Mouse (Mus musculus): ENCODE measurements at regions not wholly inside any gene's neighbourhood (a gene's known extent, or its start where the extent isn't known, plus 50 kb on each side); places are given as distances from the start of the nearest gene placed in this dataset.

- Histone ChIP-seq H3K27ac (ENCODE audit: low read length) (no peak overlapping the region), H3K9ac (ENCODE audit: low read length) (peak overlapping the region; percentile 23; the same call in 1 of the 2 replicates), H3K36me3 (ENCODE audit: control insufficient read depth, insufficient read depth, low read length) (no peaks in the 10 kb centered on the region), H3K27me3 (ENCODE audit: control insufficient read depth, insufficient read depth, low read length) (no peaks in the 10 kb centered on the region), H3K9me3 (replicated peaks; ENCODE audit: control insufficient read depth, low read length) (no peaks in the 10 kb centered on the region), H3K4me3 (replicated peaks; ENCODE audit: low read length) (no peak overlapping the region), H3K4me2 (ENCODE audit: low read depth, low read length) (no peak overlapping the region), H3K4me1 (ENCODE audit: control insufficient read depth, insufficient read depth, low read length) (peaks cover 13% of the 10 kb centered on the region)
- ATAC-seq (ENCODE audit: insufficient read depth, low FRiP score) = no peak
- 35% methylated on average over 7 of the region's 7 CpGs for WGBS
Observed at GRCm38 (mm10) chr7:90054795-90055511, 74.2 kb upstream of the Eed start.

- Histone ChIP-seq H3K9ac (ENCODE audit: low read length) (no peak overlapping the region), H3K27me3 (ENCODE audit: control insufficient read depth, insufficient read depth, low read length) (no peaks in the 10 kb centered on the region), H3K9me3 (replicated peaks; ENCODE audit: control insufficient read depth, low read length) (no peaks in the 10 kb centered on the region), H3K4me2 (ENCODE audit: low read depth, low read length) (no peak overlapping the region), H3K36me3 (ENCODE audit: control insufficient read depth, insufficient read depth, low read length) (no peaks in the 10 kb centered on the region), H3K4me3 (replicated peaks; ENCODE audit: low read length) (no peak overlapping the region), H3K4me1 (ENCODE audit: control insufficient read depth, insufficient read depth, low read length) (peaks cover 30% of the 10 kb centered on the region), H3K27ac (ENCODE audit: low read length) (no peak overlapping the region)
- no peak for ATAC-seq (ENCODE audit: insufficient read depth, low FRiP score)
- 86% methylated on average over 1 of the region's 1 CpGs for WGBS
Observed at GRCm38 (mm10) chr7:90057947-90058346, 72.1 kb upstream of the Picalm start.

GRCm38 (mm10) chr7:90058636-90059035 is 71.4 kb upstream of the Picalm start:
- Histone ChIP-seq H3K4me2 (ENCODE audit: low read depth, low read length) (no peak overlapping the region), H3K27ac (ENCODE audit: low read length) (no peak overlapping the region), H3K36me3 (ENCODE audit: control insufficient read depth, insufficient read depth, low read length) (no peaks in the 10 kb centered on the region), H3K9me3 (replicated peaks; ENCODE audit: control insufficient read depth, low read length) (no peaks in the 10 kb centered on the region), H3K4me1 (ENCODE audit: control insufficient read depth, insufficient read depth, low read length) (peaks cover 31% of the 10 kb centered on the region), H3K9ac (ENCODE audit: low read length) (no peak overlapping the region), H3K27me3 (ENCODE audit: control insufficient read depth, insufficient read depth, low read length) (no peaks in the 10 kb centered on the region), H3K4me3 (replicated peaks; ENCODE audit: low read length) (no peak overlapping the region)
- no peak for ATAC-seq (ENCODE audit: insufficient read depth, low FRiP score)
- 71% methylated on average over 4 of the region's 4 CpGs for WGBS

GRCm38 (mm10) chr7:90059249-90059628 is 70.8 kb upstream of the Picalm start:
- H3K27me3 ChIP-seq (ENCODE audit: control insufficient read depth, insufficient read depth, low read length) = no peaks in the 10 kb centered on the region
- no peaks in the 10 kb centered on the region for H3K9me3 ChIP-seq (replicated peaks; ENCODE audit: control insufficient read depth, low read length)
- no peak overlapping the region for H3K9ac ChIP-seq (ENCODE audit: low read length)
- H3K27ac ChIP-seq (ENCODE audit: low read length) = no peak overlapping the region
- H3K36me3 ChIP-seq (ENCODE audit: control insufficient read depth, insufficient read depth, low read length) = no peaks in the 10 kb centered on the region
- peaks cover 31% of the 10 kb centered on the region for H3K4me1 ChIP-seq (ENCODE audit: control insufficient read depth, insufficient read depth, low read length)
- H3K4me3 ChIP-seq (replicated peaks; ENCODE audit: low read length) = no peak overlapping the region
- 67% methylated on average over 8 of the region's 8 CpGs for WGBS
- no peak for ATAC-seq (ENCODE audit: insufficient read depth, low FRiP score)
- H3K4me2 ChIP-seq (ENCODE audit: low read depth, low read length) = no peak overlapping the region

- Histone ChIP-seq H3K27ac (ENCODE audit: low read length) (peak overlapping the region; percentile 87), H3K36me3 (ENCODE audit: control insufficient read depth, insufficient read depth, low read length) (no peaks in the 10 kb centered on the region), H3K4me1 (ENCODE audit: control insufficient read depth, insufficient read depth, low read length) (peaks cover 30% of the 10 kb centered on the region), H3K9me3 (replicated peaks; ENCODE audit: control insufficient read depth, low read length) (no peaks in the 10 kb centered on the region), H3K27me3 (ENCODE audit: control insufficient read depth, insufficient read depth, low read length) (no peaks in the 10 kb centered on the region), H3K4me3 (replicated peaks; ENCODE audit: low read length) (no peak overlapping the region), H3K9ac (ENCODE audit: low read length) (peak overlapping the region; percentile 0; the same call in 1 of the 2 replicates), H3K4me2 (ENCODE audit: low read depth, low read length) (no peak overlapping the region)
- 0 out of 2 replicates have a peak, but pooled peaks have one; percentile 29 for ATAC-seq (ENCODE audit: insufficient read depth, low FRiP score)
- WGBS = 61% methylated on average over 6 of the region's 6 CpGs
Observed at GRCm38 (mm10) chr7:90059629-90060301, 70.2 kb upstream of the Picalm start.

- 62% methylated on average over 16 of the region's 16 CpGs for WGBS
- Histone ChIP-seq H3K27me3 (ENCODE audit: control insufficient read depth, insufficient read depth, low read length) (no peaks in the 10 kb centered on the region), H3K4me1 (ENCODE audit: control insufficient read depth, insufficient read depth, low read length) (peaks cover 28% of the 10 kb centered on the region), H3K27ac (ENCODE audit: low read length) (peak overlapping the region; percentile 87), H3K9me3 (replicated peaks; ENCODE audit: control insufficient read depth, low read length) (no peaks in the 10 kb centered on the region), H3K9ac (ENCODE audit: low read length) (peak overlapping the region; percentile 0; the same call in 1 of the 2 replicates), H3K4me3 (replicated peaks; ENCODE audit: low read length) (no peak overlapping the region), H3K4me2 (ENCODE audit: low read depth, low read length) (no peak overlapping the region), H3K36me3 (ENCODE audit: control insufficient read depth, insufficient read depth, low read length) (no peaks in the 10 kb centered on the region)
- ATAC-seq (ENCODE audit: insufficient read depth, low FRiP score) = peak; percentile 66; the same call in 1 of the 2 replicates
Observed at GRCm38 (mm10) chr7:90060343-90061175, 69.5 kb upstream of the Picalm start.

GRCm38 (mm10) chr7:90061701-90062100 is 68.3 kb upstream of the Picalm start:
- Histone ChIP-seq H3K36me3 (ENCODE audit: control insufficient read depth, insufficient read depth, low read length) (no peaks in the 10 kb centered on the region), H3K9ac (ENCODE audit: low read length) (no peak overlapping the region; the same call in 1 of the 2 replicates), H3K27me3 (ENCODE audit: control insufficient read depth, insufficient read depth, low read length) (no peaks in the 10 kb centered on the region), H3K27ac (ENCODE audit: low read length) (peak overlapping the region; percentile 87), H3K4me3 (replicated peaks; ENCODE audit: low read length) (no peak overlapping the region), H3K9me3 (replicated peaks; ENCODE audit: control insufficient read depth, low read length) (no peaks in the 10 kb centered on the region), H3K4me1 (ENCODE audit: control insufficient read depth, insufficient read depth, low read length) (peaks cover 31% of the 10 kb centered on the region), H3K4me2 (ENCODE audit: low read depth, low read length) (peak overlapping the region; percentile 40)
- ATAC-seq (ENCODE audit: insufficient read depth, low FRiP score) = no peak
- 48% methylated on average over 7 of the region's 7 CpGs for WGBS

- no peak overlapping the region for H3K27ac ChIP-seq (ENCODE audit: low read length)
- H3K36me3 ChIP-seq (ENCODE audit: control insufficient read depth, insufficient read depth, low read length) = no peaks in the 10 kb centered on the region
- peak; percentile 70 for ATAC-seq (ENCODE audit: insufficient read depth, low FRiP score)
- H3K27me3 ChIP-seq (ENCODE audit: control insufficient read depth, insufficient read depth, low read length) = no peaks in the 10 kb centered on the region
- 76% methylated on average over 9 of the region's 9 CpGs for WGBS
- no peak overlapping the region for H3K4me3 ChIP-seq (replicated peaks; ENCODE audit: low read length)
- no peak overlapping the region for H3K9ac ChIP-seq (ENCODE audit: low read length)
- no peaks in the 10 kb centered on the region for H3K9me3 ChIP-seq (replicated peaks; ENCODE audit: control insufficient read depth, low read length)
- H3K4me1 ChIP-seq (ENCODE audit: control insufficient read depth, insufficient read depth, low read length) = peaks cover 31% of the 10 kb centered on the region
- H3K4me2 ChIP-seq (ENCODE audit: low read depth, low read length) = no peak overlapping the region
Observed at GRCm38 (mm10) chr7:90062874-90063273, 67.1 kb upstream of the Picalm start.

GRCm38 (mm10) chr7:90064198-90064597 is 65.8 kb upstream of the Picalm start:
- Histone ChIP-seq H3K9me3 (replicated peaks; ENCODE audit: control insufficient read depth, low read length) (no peaks in the 10 kb centered on the region), H3K4me2 (ENCODE audit: low read depth, low read length) (no peak overlapping the region), H3K4me3 (replicated peaks; ENCODE audit: low read length) (no peak overlapping the region), H3K4me1 (ENCODE audit: control insufficient read depth, insufficient read depth, low read length) (peaks cover 27% of the 10 kb centered on the region), H3K27me3 (ENCODE audit: control insufficient read depth, insufficient read depth, low read length) (no peaks in the 10 kb centered on the region), H3K36me3 (ENCODE audit: control insufficient read depth, insufficient read depth, low read length) (no peaks in the 10 kb centered on the region), H3K27ac (ENCODE audit: low read length) (no peak overlapping the region), H3K9ac (ENCODE audit: low read length) (no peak overlapping the region)
- no peak for ATAC-seq (ENCODE audit: insufficient read depth, low FRiP score)
- 88% methylated on average over 1 of the region's 1 CpGs for WGBS

Data from stomach, embryonic 16.5 days (tissue).